Mouse (Mus musculus) common myeloid progenitor, adult 5-6 weeks (primary cell): Measurements from ENCODE around the gene Paqr8. TPM values are rescaled to one million over a fixed set of nuclear protein-coding genes. Genes with fewer than 3 reads are reported as not detected.

Source experiments
- ATAC-seq: replicated peaks from 2 replicates; pipeline ENCODE4 v1.8.0; 2016; ENCODE audit warnings: low read depth, mild to moderate bottlenecking, moderate TSS enrichment, inconsistent platforms; ENCODE audit not compliant: poor library complexity, severe bottlenecking
- total RNA-seq: library from RNA; stranded (forward); fragments of 200-1000, 187-1606 nt; gene quantifications from 2 replicates; pipeline ENCODE4 v1.2.3, GENCODE M21; 2017

Paqr8 gene
- total RNA-seq, 1 experiment from 2014 or later, result 4.6 TPM

- ATAC-seq, result peak; percentile 96
Measured at GRCm38 (mm10) chr1:20951300-20951763, 60.9 kb downstream of the Paqr8 start, which contains the start of gene Efhc1. Efhc1 (plus strand) TSS chr1:20951626.

GRCm38 (mm10) chr1:20951799-20952198, 61.4 kb downstream of the Paqr8 start:
- ATAC-seq, result no peak

DNA sequence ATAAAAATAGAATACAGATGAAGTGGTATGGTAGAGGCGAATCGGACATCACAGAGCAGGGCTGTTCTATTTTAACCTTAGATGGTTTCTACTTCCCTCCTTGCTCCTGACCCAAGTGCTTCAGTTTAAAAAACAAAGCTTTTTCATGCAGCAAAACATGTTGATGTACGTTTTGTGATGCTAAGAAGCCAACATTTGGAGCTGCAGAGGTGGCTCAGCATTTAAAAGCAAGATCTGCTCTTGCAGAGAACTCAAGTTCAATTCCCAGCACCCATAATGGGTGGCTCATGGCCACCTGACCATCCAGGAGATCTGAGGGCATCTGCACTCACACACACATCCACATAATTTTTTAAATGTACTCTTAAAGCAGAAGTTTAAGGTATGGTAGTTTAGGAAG, 64.5 kb downstream of the Paqr8 start:
- no peak for ATAC-seq

- ATAC-seq, result no peak
Measured at GRCm38 (mm10) chr1:20969642-20970041, 79.2 kb downstream of the Paqr8 start.

GRCm38 (mm10) chr1:20973389-20973788, 83.0 kb downstream of the Paqr8 start:
- peak; percentile 93 for ATAC-seq

GRCm38 (mm10) chr1:20974341-20975135, 84.1 kb downstream of the Paqr8 start:
- no peak for ATAC-seq

GRCm38 (mm10) chr1:20980553-20980952, 90.1 kb downstream of the Paqr8 start:
- no peak for ATAC-seq

DNA sequence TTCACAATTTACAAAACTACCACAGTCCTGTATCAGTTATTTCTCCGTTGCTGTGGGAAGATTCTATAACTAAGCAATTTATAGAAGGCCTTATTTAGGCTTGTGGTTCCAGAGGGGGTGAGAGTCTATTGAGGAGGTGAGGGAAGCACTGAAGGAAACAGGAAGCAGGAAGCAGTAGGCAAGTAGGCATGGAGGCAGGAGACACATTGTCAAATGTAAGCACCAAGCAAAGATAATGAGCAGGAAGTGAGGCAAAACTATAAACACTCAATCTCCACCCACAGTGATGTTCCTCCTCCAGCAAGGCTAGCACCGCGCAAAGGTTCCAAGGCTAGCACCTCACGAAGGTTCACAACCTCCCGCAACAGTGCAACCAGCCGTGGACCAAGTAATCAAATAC, 91.4 kb downstream of the Paqr8 start:
- ATAC-seq, result peak; percentile 34; the same call in 1 of the 2 replicates

DNA sequence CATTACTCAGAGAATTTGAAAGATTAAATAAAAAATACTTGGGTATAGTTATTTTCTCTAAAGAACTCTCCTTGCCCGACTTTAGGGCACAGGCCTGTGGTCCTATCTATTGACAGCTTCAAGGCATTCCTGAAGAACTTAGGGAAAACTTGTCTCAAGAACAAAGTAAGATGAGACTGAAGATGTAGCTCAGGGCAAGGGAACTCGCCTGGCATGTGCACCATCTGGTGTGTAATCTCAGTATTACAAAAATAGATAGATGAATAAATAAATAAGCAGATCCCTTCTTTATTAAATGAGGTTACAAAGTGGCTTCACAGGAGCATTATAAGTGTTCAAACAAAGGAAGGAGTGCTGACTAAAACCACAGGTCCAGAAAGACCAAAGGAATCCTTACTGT, 93.7 kb downstream of the Paqr8 start:
- no peak for ATAC-seq

- no peak for ATAC-seq
Measured at GRCm38 (mm10) chr1:20984582-20984981, 94.2 kb downstream of the Paqr8 start.

DNA sequence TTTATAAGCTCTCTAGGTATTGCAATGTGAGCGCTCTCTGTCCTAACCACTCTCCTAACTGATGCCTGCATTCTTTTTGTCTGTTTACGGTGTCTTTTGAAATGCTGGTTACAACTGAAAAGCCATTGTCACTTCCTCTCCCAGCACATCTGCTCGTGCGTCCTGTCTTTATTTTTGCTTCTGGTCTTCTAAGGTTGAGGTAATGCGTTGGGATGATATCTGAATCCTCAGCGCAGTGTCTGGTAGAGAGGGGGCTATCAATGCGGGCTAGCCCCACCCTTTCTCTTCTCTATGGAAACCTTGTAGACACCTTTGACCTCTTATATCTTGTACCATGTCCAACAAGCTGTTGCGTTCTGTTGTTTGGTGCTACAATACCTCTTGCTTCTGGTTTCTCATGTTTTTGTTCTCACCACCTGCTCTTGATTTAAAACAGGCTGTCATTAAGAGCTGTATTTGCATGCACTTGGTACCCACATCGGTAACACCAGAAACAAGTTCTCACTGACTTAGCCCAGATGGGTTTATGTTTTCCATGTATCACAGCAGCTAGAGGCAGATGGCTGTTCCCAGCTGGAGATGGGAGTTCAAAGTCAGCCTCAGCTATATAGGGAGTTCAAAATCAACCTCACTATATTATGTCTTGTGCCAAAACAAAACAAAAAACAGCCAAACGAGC, 96.1 kb downstream of the Paqr8 start:
- peak; percentile 61 for ATAC-seq

Other genes starting within 250 kb of the Paqr8 start
- not detected in 2 replicates for gene Il17a, start 159.7 kb upstream of the Paqr8 start, total RNA-seq
- gene Il17f, start 100.0 kb upstream of the Paqr8 start, total RNA-seq, result 0.82 TPM in 1 of 2 replicates, not detected in the other
- gene Mcm3, start 70.3 kb upstream of the Paqr8 start, total RNA-seq, result 279 and 306 TPM in 2 replicates
- gene Efhc1, start 61.0 kb downstream of the Paqr8 start, total RNA-seq, result 0.73 TPM in 1 of 2 replicates, not detected in the other
- 2.3 and 4.5 TPM in 2 replicates for gene Tram2, start 188.6 kb downstream of the Paqr8 start, total RNA-seq